Mouse (Mus musculus) brain, embryonic 18.5 days (tissue): ENCODE measurements at regions not wholly inside any gene's neighbourhood (a gene's known extent, or its start where the extent isn't known, plus 50 kb on each side); places are given as distances from the start of the nearest gene placed in this dataset.
"Not testable (repeated sequence)": the region's sequence is repeated elsewhere in the genome, so short reads cannot be mapped to it uniquely, and the experiment has no call there.

Experiments
- DNase-seq: peaks from one replicate; pipeline ENCODE4 v3.0.0-alpha.2; 2012; ENCODE audit warnings: low read depth, low spot score

- no peak for DNase-seq
Measured at GRCm38 (mm10) chr15:3699234-3699814, 116.0 kb upstream of the Ghr start.

DNA sequence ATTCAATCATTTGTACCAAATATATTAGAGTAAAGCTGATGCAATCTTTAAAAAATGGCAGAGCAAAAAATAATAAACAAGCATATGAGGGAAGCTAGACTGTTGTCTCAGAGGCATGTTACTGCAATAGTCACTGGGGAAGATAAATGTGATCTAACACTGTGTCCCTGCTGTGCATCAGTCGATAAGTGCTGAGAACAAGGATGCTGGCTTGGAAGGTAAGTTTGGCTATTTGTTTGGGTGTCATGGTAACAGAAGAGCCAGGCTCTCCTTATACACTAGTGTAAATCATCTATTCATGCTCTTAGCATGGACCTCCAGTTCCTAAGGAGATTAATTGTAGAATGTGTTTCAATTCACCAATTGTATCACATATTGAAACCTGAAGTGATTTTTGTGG is 102.0 kb upstream of the Ghr start:
- no peak for DNase-seq

- not testable (repeated sequence) for DNase-seq
Measured at GRCm38 (mm10) chr15:3677026-3677425, 93.7 kb upstream of the Ghr start.

- DNase-seq: no peak
Measured at GRCm38 (mm10) chr15:3672586-3672985, 89.3 kb upstream of the Ghr start.

- DNase-seq: no peak
Measured at GRCm38 (mm10) chr15:3671169-3671568, 87.9 kb upstream of the Ghr start.

- no peak for DNase-seq
Measured at GRCm38 (mm10) chr15:3669411-3669810, 86.1 kb upstream of the Ghr start.

- no peak for DNase-seq
Measured at GRCm38 (mm10) chr15:3668863-3669262, 85.6 kb upstream of the Ghr start.

GRCm38 (mm10) chr15:3648741-3649140 is 65.4 kb upstream of the Ghr start:
- no peak for DNase-seq

DNA sequence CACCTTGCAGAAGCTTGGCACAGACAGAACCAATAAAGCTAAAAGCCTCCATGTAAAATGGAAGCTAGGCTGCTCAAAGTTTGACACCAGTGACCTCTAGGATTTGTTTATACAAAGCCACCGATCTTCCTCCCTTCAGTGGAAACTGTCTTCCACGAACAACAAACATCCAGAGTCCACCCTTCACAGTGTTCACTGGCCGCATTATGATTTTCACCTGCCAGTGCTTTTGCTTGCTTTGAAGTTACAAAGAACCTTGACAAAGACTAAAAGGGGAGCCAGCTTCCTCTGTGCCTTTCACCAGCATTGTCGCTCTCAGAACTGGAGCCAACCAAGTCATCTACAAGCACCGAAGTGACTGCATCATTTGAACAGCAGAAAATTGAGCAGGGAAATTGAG is 56.8 kb upstream of the Ghr start:
- no peak for DNase-seq
